Mouse (Mus musculus): ENCODE measurements around the gene Mfsd6. TPM values are rescaled to one million over a fixed set of nuclear protein-coding genes. Genes with fewer than 3 reads are reported as not detected.
A peak's percentile ranks its signal among the peaks of the same experiment; 100 is the strongest.

Gene Mfsd6
- total and polyA plus RNA-seq, 2 experiments from 2014 or later = 11.2 to 59.5 TPM

GRCm38 (mm10) chr1:52718068-52718748 lies 9.1 kb downstream of the Mfsd6 start:
- peak; percentile 55 for ATAC-seq (ENCODE audit: low FRiP score)
- peak overlapping the region; percentile 26; the same call in 1 of the 2 replicates for H3K27ac ChIP-seq (ENCODE audit: low read depth, low read length)

GRCm38 (mm10) chr1:52714451-52714850 lies 12.8 kb downstream of the Mfsd6 start:
- H3K27ac ChIP-seq (ENCODE audit: low read depth, low read length) = no peak overlapping the region
- H3K27me3 ChIP-seq (ENCODE audit: insufficient read depth, low read length) = no peaks in the 10 kb centered on the region
- 40% methylated on average over 1 of the region's 1 CpGs for WGBS
- ATAC-seq (ENCODE audit: low FRiP score) (no peak), DNase-seq (ENCODE audit: low spot score) (no peak)
- H3K36me3 ChIP-seq (ENCODE audit: insufficient read depth, low read length) = no peaks in the 10 kb centered on the region
- TF ChIP-seq CTCF (IDR thresholded peaks at IDR 0.05) = no peak
- H3K4me3 ChIP-seq (ENCODE audit: low read depth, low read length) = no peak overlapping the region
- H3K4me2 ChIP-seq (ENCODE audit: low read depth, low read length, poor library complexity, severe bottlenecking) = no peak overlapping the region
- H3K9me3 ChIP-seq (ENCODE audit: low read length) = no peaks in the 10 kb centered on the region
- no peak overlapping the region for H3K9ac ChIP-seq (replicated peaks; ENCODE audit: low read length, poor library complexity, severe bottlenecking)
- no peaks in the 10 kb centered on the region for H3K4me1 ChIP-seq (ENCODE audit: insufficient read depth, low read length)

More at GRCm38 (mm10) chr1:52718068-52718748, 9.1 kb downstream of the Mfsd6 start:
- WGBS = 46% methylated on average over 3 of the region's 3 CpGs
- Histone ChIP-seq H3K4me1 (ENCODE audit: insufficient read depth, low read length) (no peaks in the 10 kb centered on the region), H3K27me3 (ENCODE audit: insufficient read depth, low read length) (no peaks in the 10 kb centered on the region), H3K4me3 (ENCODE audit: low read depth, low read length) (no peak overlapping the region), H3K36me3 (ENCODE audit: insufficient read depth, low read length) (no peaks in the 10 kb centered on the region), H3K4me2 (ENCODE audit: low read depth, low read length, poor library complexity, severe bottlenecking) (no peak overlapping the region), H3K9ac (replicated peaks; ENCODE audit: low read length, poor library complexity, severe bottlenecking) (no peak overlapping the region), H3K9me3 (ENCODE audit: low read length) (no peaks in the 10 kb centered on the region)
- TF ChIP-seq CTCF (IDR thresholded peaks at IDR 0.05) = no peak
- peak; percentile 8 for DNase-seq (ENCODE audit: low spot score)

GRCm38 (mm10) chr1:52714021-52714420 lies 13.2 kb downstream of the Mfsd6 start:
- no peaks in the 10 kb centered on the region for H3K4me1 ChIP-seq (ENCODE audit: insufficient read depth, low read length)
- no peaks in the 10 kb centered on the region for H3K27me3 ChIP-seq (ENCODE audit: insufficient read depth, low read length)
- no peak overlapping the region for H3K4me3 ChIP-seq (ENCODE audit: low read depth, low read length)
- no peak overlapping the region for H3K9ac ChIP-seq (replicated peaks; ENCODE audit: low read length, poor library complexity, severe bottlenecking)
- H3K36me3 ChIP-seq (ENCODE audit: insufficient read depth, low read length) = no peaks in the 10 kb centered on the region
- no peaks in the 10 kb centered on the region for H3K9me3 ChIP-seq (ENCODE audit: low read length)
- 0 out of 2 replicates have a peak overlapping the region, but pooled peaks have one; percentile 6 for H3K27ac ChIP-seq (ENCODE audit: low read depth, low read length)
- no peak for ATAC-seq (ENCODE audit: low FRiP score)
- 24% methylated on average over 3 of the region's 3 CpGs for WGBS
- H3K4me2 ChIP-seq (ENCODE audit: low read depth, low read length, poor library complexity, severe bottlenecking) = no peak overlapping the region
- TF ChIP-seq CTCF (IDR thresholded peaks at IDR 0.05) = no peak
- DNase-seq (ENCODE audit: low spot score) = no peak

GRCm38 (mm10) chr1:52708745-52709144 lies 18.5 kb downstream of the Mfsd6 start:
- no peak overlapping the region for H3K4me3 ChIP-seq (ENCODE audit: low read depth, low read length)
- no peak overlapping the region for H3K9ac ChIP-seq (replicated peaks; ENCODE audit: low read length, poor library complexity, severe bottlenecking)
- no peak overlapping the region for H3K27ac ChIP-seq (ENCODE audit: low read depth, low read length)
- no peaks in the 10 kb centered on the region for H3K27me3 ChIP-seq (ENCODE audit: insufficient read depth, low read length)
- DNase-seq (ENCODE audit: low spot score) (no peak), ATAC-seq (ENCODE audit: low FRiP score) (no peak)
- WGBS = 92% methylated on average over 6 of the region's 6 CpGs
- no peak for TF ChIP-seq CTCF (IDR thresholded peaks at IDR 0.05)
- no peaks in the 10 kb centered on the region for H3K4me1 ChIP-seq (ENCODE audit: insufficient read depth, low read length)
- no peak overlapping the region for H3K4me2 ChIP-seq (ENCODE audit: low read depth, low read length, poor library complexity, severe bottlenecking)
- H3K36me3 ChIP-seq (ENCODE audit: insufficient read depth, low read length) = peaks cover 4% of the 10 kb centered on the region; the same call in 1 of the 2 replicates
- H3K9me3 ChIP-seq (ENCODE audit: low read length) = no peaks in the 10 kb centered on the region

GRCm38 (mm10) chr1:52707030-52707429 lies 20.2 kb downstream of the Mfsd6 start:
- H3K27ac ChIP-seq (ENCODE audit: low read depth, low read length) = no peak overlapping the region
- no peaks in the 10 kb centered on the region for H3K4me1 ChIP-seq (ENCODE audit: insufficient read depth, low read length)

GRCm38 (mm10) chr1:52702738-52703491 lies 24.3 kb downstream of the Mfsd6 start:
- no peak overlapping the region for H3K9ac ChIP-seq (replicated peaks; ENCODE audit: low read length, poor library complexity, severe bottlenecking)
- no peaks in the 10 kb centered on the region for H3K4me1 ChIP-seq (ENCODE audit: insufficient read depth, low read length)
- H3K36me3 ChIP-seq (ENCODE audit: insufficient read depth, low read length) = peaks cover 1% of the 10 kb centered on the region; the same call in 1 of the 2 replicates
- no peak for DNase-seq (ENCODE audit: low spot score)
- no peak overlapping the region for H3K4me3 ChIP-seq (ENCODE audit: low read depth, low read length)
- no peak overlapping the region for H3K27ac ChIP-seq (ENCODE audit: low read depth, low read length)
- H3K4me2 ChIP-seq (ENCODE audit: low read depth, low read length, poor library complexity, severe bottlenecking) = no peak overlapping the region
- 80% methylated on average over 7 of the region's 7 CpGs for WGBS
- H3K9me3 ChIP-seq (ENCODE audit: low read length) = no peaks in the 10 kb centered on the region
- H3K27me3 ChIP-seq (ENCODE audit: insufficient read depth, low read length) = no peaks in the 10 kb centered on the region
- TF ChIP-seq CTCF (IDR thresholded peaks at IDR 0.05) = no peak
- ATAC-seq (ENCODE audit: low FRiP score) = no peak

More at GRCm38 (mm10) chr1:52707030-52707429, 20.2 kb downstream of the Mfsd6 start:
- Histone ChIP-seq H3K27me3 (ENCODE audit: insufficient read depth, low read length) (no peaks in the 10 kb centered on the region), H3K4me2 (ENCODE audit: low read depth, low read length, poor library complexity, severe bottlenecking) (no peak overlapping the region), H3K9ac (replicated peaks; ENCODE audit: low read length, poor library complexity, severe bottlenecking) (no peak overlapping the region), H3K36me3 (ENCODE audit: insufficient read depth, low read length) (peaks cover 4% of the 10 kb centered on the region; the same call in 1 of the 2 replicates), H3K9me3 (ENCODE audit: low read length) (no peaks in the 10 kb centered on the region), H3K4me3 (ENCODE audit: low read depth, low read length) (no peak overlapping the region)
- no peak for ATAC-seq (ENCODE audit: low FRiP score)
- 93% methylated on average over 3 of the region's 3 CpGs for WGBS
- no peak for TF ChIP-seq CTCF (IDR thresholded peaks at IDR 0.05)
- no peak for DNase-seq (ENCODE audit: low spot score)

Measured in midbrain, postnatal 0 days (tissue).